Mouse (Mus musculus): ENCODE results near the gene Cars2. TPM values are rescaled to one million over a fixed set of nuclear protein-coding genes. Genes with fewer than 3 reads are reported as not detected.

Gene Cars2
- polyA plus RNA-seq, 1 experiment from 2014 or later = 35.5 TPM

DNA sequence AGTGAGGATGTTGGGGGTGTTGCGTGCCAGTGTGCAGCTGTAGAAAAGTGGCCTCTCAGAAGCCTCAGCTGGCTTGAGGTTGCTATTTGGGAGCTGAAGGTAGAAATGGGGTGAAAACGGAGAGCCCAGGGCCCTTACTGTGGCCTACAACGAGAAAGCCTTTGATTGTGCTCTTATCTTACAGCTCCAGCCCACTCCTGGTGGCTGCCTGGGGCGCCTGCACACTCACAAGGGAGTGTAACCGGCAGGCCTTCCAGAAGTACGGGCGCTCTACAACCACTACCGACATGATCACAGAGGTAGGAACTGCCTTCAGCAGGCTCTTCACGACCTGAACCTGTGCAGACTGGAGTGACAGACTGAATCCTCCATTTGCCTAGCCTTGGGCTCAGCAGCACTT lies 37.9 kb downstream of the Cars2 start:
- no peak overlapping the region for H3K4me2 ChIP-seq (replicated peaks; ENCODE audit: low read depth, low read length)
- no peak overlapping the region for H3K9ac ChIP-seq (replicated peaks; ENCODE audit: low read depth, low read length)
- peaks cover 75% of the 10 kb centered on the region for H3K36me3 ChIP-seq (ENCODE audit: control insufficient read depth, insufficient read depth, low read length)
- 93% methylated on average over 9 of the region's 9 CpGs for WGBS
- no peaks in the 10 kb centered on the region for H3K9me3 ChIP-seq (ENCODE audit: control insufficient read depth, low read depth, low read length)
- no peak overlapping the region for H3K27ac ChIP-seq (ENCODE audit: low read length)
- no peak overlapping the region for H3K4me3 ChIP-seq (ENCODE audit: low read depth, low read length)
- no peaks in the 10 kb centered on the region for H3K27me3 ChIP-seq (ENCODE audit: control insufficient read depth, insufficient read depth, low read length)
- ATAC-seq (ENCODE audit: insufficient number of reproducible peaks, insufficient read depth, low FRiP score, low read depth) = no peak
- no peaks in the 10 kb centered on the region for H3K4me1 ChIP-seq (ENCODE audit: control insufficient read depth, insufficient read depth, low read length)

DNA sequence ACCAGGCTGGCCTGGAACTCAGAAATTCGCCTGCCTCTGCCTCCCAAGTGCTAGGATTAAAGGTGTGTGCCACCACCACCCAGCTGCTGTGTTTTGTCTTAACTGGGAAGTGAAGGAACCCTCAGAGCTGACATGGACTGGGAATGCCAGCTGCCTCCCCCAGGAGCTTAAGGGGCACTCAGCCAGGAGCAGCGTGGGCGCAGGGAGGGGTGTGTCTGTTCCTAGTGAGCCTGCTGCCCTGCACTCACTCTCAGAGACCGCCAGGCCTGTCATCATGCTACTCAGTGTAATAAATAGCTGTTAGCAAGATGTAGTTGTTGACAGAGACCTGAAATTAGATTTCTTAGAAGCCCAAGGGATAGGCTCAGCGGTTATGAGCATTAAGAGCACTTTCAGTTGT lies 39.6 kb downstream of the Cars2 start:
- no peaks in the 10 kb centered on the region for H3K4me1 ChIP-seq (ENCODE audit: control insufficient read depth, insufficient read depth, low read length)
- no peak overlapping the region for H3K4me2 ChIP-seq (replicated peaks; ENCODE audit: low read depth, low read length)
- H3K4me3 ChIP-seq (ENCODE audit: low read depth, low read length) = no peak overlapping the region
- 88% methylated on average over 5 of the region's 5 CpGs for WGBS
- no peaks in the 10 kb centered on the region for H3K27me3 ChIP-seq (ENCODE audit: control insufficient read depth, insufficient read depth, low read length)
- H3K27ac ChIP-seq (ENCODE audit: low read length) = no peak overlapping the region
- ATAC-seq (ENCODE audit: insufficient number of reproducible peaks, insufficient read depth, low FRiP score, low read depth) = no peak
- H3K9ac ChIP-seq (replicated peaks; ENCODE audit: low read depth, low read length) = no peak overlapping the region
- peaks cover 76% of the 10 kb centered on the region for H3K36me3 ChIP-seq (ENCODE audit: control insufficient read depth, insufficient read depth, low read length)
- no peaks in the 10 kb centered on the region for H3K9me3 ChIP-seq (ENCODE audit: control insufficient read depth, low read depth, low read length)

DNA sequence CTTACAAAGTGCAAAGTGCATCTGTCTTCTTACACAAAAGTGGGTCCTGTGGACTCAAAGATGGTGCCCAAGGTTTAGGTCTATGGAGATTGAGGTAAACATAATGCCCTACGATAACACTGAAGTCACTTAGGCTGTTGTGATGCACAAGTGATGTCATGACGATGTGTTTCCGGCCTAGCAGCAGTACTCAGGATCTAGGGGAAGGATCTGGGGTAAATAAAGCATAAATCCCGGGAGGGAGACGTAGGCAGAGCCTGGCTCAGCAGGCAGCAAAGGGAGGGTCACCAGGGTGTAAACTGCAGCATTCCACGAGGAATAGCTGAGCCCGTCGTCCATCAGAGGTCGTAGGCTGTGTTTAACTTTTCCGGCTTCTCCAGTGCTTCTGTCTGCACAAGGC lies 41.7 kb downstream of the Cars2 start:
- no peak for ATAC-seq (ENCODE audit: insufficient number of reproducible peaks, insufficient read depth, low FRiP score, low read depth)
- 64% methylated on average over 10 of the region's 10 CpGs for WGBS
- Histone ChIP-seq H3K4me1 (ENCODE audit: control insufficient read depth, insufficient read depth, low read length) (no peaks in the 10 kb centered on the region), H3K27ac (ENCODE audit: low read length) (no peak overlapping the region), H3K4me2 (replicated peaks; ENCODE audit: low read depth, low read length) (no peak overlapping the region), H3K27me3 (ENCODE audit: control insufficient read depth, insufficient read depth, low read length) (no peaks in the 10 kb centered on the region), H3K9ac (replicated peaks; ENCODE audit: low read depth, low read length) (no peak overlapping the region), H3K36me3 (ENCODE audit: control insufficient read depth, insufficient read depth, low read length) (peaks cover 80% of the 10 kb centered on the region), H3K4me3 (ENCODE audit: low read depth, low read length) (no peak overlapping the region), H3K9me3 (ENCODE audit: control insufficient read depth, low read depth, low read length) (no peaks in the 10 kb centered on the region)

DNA sequence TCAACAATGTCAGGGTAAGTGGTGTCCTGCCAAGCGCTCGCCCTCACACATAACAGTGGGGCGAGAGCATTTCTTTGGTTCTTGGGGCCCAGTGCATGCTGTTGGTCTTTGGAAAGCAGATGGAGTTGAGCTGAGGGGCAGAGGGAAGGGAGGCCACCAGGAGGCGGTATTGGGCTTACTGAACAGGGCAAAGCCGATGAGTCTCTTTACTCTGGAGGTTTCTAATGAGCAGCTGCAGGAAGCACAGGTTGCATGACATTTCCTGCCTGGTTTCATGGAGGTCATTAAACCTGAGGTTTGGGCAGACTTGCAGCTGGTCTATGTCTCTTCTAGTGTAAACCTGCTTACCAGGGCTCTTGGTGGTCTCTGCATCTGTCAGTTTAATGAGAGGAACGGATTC lies 43.8 kb downstream of the Cars2 start:
- Histone ChIP-seq H3K4me3 (ENCODE audit: low read depth, low read length) (no peak overlapping the region), H3K27ac (ENCODE audit: low read length) (no peak overlapping the region), H3K9me3 (ENCODE audit: control insufficient read depth, low read depth, low read length) (no peaks in the 10 kb centered on the region), H3K27me3 (ENCODE audit: control insufficient read depth, insufficient read depth, low read length) (no peaks in the 10 kb centered on the region), H3K4me2 (replicated peaks; ENCODE audit: low read depth, low read length) (no peak overlapping the region), H3K4me1 (ENCODE audit: control insufficient read depth, insufficient read depth, low read length) (no peaks in the 10 kb centered on the region), H3K36me3 (ENCODE audit: control insufficient read depth, insufficient read depth, low read length) (peaks cover 73% of the 10 kb centered on the region), H3K9ac (replicated peaks; ENCODE audit: low read depth, low read length) (no peak overlapping the region)
- WGBS = 61% methylated on average over 6 of the region's 6 CpGs
- no peak for ATAC-seq (ENCODE audit: insufficient number of reproducible peaks, insufficient read depth, low FRiP score, low read depth)

DNA sequence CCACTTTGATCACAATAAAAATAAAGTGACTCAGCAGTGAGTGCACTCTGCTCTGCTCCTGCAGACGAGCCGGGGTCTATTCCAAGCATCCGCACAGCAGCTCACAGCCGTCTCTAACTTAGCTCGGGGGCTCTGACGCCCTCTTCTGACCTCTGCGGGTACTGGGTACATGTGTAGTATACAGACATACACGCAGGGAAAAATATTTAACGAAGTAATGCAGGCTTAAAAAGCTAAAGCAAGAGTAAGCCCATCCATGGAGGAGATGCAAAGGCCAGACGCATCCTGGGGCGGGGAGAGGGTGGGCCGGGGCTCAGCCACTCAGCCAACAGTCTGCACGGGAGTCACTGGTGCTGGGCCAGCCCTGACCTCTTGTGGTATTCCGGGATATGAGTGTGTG lies 44.5 kb downstream of the Cars2 start:
- H3K9ac ChIP-seq (replicated peaks; ENCODE audit: low read depth, low read length) = no peak overlapping the region
- peaks cover 66% of the 10 kb centered on the region for H3K36me3 ChIP-seq (ENCODE audit: control insufficient read depth, insufficient read depth, low read length)

DNA sequence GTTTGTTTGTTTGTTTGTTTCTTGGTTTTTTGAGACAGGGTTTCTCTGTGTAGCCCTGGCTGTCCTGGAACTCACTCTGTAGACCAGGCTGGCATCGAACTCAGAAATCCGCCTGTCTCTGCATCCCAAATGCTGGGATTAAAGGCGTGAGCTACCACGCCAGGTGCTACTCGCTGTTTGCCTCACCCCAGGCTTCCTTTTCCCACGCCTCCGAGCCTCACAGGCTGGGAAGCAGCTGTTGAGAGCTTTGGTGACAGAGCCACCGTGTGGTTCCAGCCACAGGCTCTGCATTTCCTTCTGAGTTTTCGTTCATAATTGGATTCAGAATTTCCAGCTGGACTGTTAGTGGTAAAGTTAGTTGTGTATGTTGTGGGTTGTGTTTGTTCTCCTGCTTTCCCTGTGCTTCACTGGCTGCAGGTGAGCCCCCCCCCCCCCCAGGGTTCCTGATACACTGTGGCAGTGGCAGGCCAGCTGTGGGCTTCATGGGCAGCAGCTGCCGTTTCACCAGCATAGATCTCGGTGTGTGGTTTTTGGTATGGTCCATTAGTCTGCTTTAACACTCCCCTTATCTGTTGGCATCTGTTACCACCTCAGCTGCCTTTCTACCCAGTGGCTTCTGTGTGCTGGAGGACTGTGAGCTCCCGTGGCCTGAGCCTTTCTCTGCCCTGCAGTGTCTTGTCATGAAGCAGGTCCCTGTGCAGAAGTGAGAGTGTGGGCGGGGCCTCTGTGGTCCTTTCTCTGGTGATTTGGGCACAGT lies 46.9 kb downstream of the Cars2 start:
- Histone ChIP-seq H3K27me3 (ENCODE audit: control insufficient read depth, insufficient read depth, low read length) (no peaks in the 10 kb centered on the region), H3K4me2 (replicated peaks; ENCODE audit: low read depth, low read length) (no peak overlapping the region), H3K4me1 (ENCODE audit: control insufficient read depth, insufficient read depth, low read length) (peaks cover under 1% of the 10 kb centered on the region; the same call in 1 of the 2 replicates), H3K4me3 (ENCODE audit: low read depth, low read length) (no peak overlapping the region), H3K27ac (ENCODE audit: low read length) (no peak overlapping the region), H3K9ac (replicated peaks; ENCODE audit: low read depth, low read length) (no peak overlapping the region), H3K36me3 (ENCODE audit: control insufficient read depth, insufficient read depth, low read length) (peaks cover 50% of the 10 kb centered on the region), H3K9me3 (ENCODE audit: control insufficient read depth, low read depth, low read length) (no peaks in the 10 kb centered on the region)
- no peak for ATAC-seq (ENCODE audit: insufficient number of reproducible peaks, insufficient read depth, low FRiP score, low read depth)
- WGBS = 85% methylated on average over 13 of the region's 13 CpGs

More for the DNA sequence above, 44.5 kb downstream of the Cars2 start:
- ATAC-seq (ENCODE audit: insufficient number of reproducible peaks, insufficient read depth, low FRiP score, low read depth) = no peak
- Histone ChIP-seq H3K4me2 (replicated peaks; ENCODE audit: low read depth, low read length) (no peak overlapping the region), H3K27me3 (ENCODE audit: control insufficient read depth, insufficient read depth, low read length) (no peaks in the 10 kb centered on the region), H3K4me1 (ENCODE audit: control insufficient read depth, insufficient read depth, low read length) (no peaks in the 10 kb centered on the region), H3K9me3 (ENCODE audit: control insufficient read depth, low read depth, low read length) (no peaks in the 10 kb centered on the region), H3K4me3 (ENCODE audit: low read depth, low read length) (no peak overlapping the region), H3K27ac (ENCODE audit: low read length) (no peak overlapping the region)
- WGBS = 82% methylated on average over 14 of the region's 14 CpGs

DNA sequence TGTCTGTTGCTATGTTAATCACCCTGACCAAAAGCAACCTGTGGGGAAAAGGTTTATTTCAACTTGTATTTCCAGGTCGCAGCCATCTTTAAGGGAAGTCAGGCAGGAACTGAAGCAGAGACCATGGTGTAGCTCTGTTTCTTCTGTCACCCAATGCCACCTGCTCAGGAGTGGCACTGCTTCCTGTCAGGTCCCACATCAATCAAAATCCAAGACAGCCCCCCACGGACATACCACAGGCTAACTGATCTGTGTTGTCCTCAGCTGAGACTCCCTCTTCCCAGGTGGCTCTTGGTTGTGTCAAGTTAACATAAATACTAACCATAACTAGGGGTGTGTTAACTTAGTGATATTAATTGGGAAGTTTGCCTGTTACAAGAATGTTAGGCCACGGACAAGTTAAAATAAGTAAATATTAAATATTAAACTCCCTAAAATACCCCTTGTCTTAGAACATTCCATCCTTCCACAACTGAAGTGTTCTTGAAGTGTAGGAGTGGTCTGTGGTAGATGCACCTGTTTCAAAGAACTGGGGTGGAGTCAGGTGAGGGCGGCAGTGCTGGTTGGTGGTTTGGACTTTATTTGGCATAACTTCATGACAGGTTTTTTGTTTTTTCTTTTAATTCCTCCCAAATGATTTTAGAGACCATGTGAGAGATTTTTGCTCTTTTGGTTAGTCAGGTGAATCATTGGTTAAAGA lies 51.6 kb downstream of the Cars2 start:
- peaks cover 10% of the 10 kb centered on the region; the same call in 1 of the 2 replicates for H3K4me1 ChIP-seq (ENCODE audit: control insufficient read depth, insufficient read depth, low read length)
- H3K27ac ChIP-seq (ENCODE audit: low read length) = no peak overlapping the region
- H3K9ac ChIP-seq (replicated peaks; ENCODE audit: low read depth, low read length) = no peak overlapping the region
- H3K4me3 ChIP-seq (ENCODE audit: low read depth, low read length) = 0 out of 2 replicates have a peak overlapping the region, but pooled peaks have one; percentile 91
- H3K36me3 ChIP-seq (ENCODE audit: control insufficient read depth, insufficient read depth, low read length) = peaks cover 14% of the 10 kb centered on the region
- ATAC-seq (ENCODE audit: insufficient number of reproducible peaks, insufficient read depth, low FRiP score, low read depth) = no peak
- WGBS = 80% methylated on average over 4 of the region's 4 CpGs
- H3K27me3 ChIP-seq (ENCODE audit: control insufficient read depth, insufficient read depth, low read length) = no peaks in the 10 kb centered on the region
- H3K4me2 ChIP-seq (replicated peaks; ENCODE audit: low read depth, low read length) = no peak overlapping the region
- H3K9me3 ChIP-seq (ENCODE audit: control insufficient read depth, low read depth, low read length) = no peaks in the 10 kb centered on the region

DNA sequence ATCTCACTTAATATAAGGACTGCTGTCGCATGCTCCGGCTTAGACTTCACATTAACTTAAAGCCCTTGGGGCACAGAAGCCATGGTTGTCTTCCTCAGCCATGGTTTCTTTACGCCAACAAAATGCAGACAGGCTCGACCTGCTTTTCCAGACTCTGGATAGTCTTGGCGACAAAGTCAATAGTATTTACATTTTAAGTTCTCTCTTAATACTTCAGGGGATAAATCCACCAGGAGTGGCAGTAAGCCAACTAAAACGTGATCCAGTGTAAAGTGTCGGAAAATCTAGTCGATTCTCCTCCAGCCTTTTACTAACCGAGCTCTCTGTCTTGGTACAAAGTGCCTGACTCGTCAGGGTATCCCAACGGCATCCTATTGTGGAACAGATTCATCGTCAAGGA lies 52.3 kb downstream of the Cars2 start:
- Histone ChIP-seq H3K36me3 (ENCODE audit: control insufficient read depth, insufficient read depth, low read length) (peaks cover 8% of the 10 kb centered on the region), H3K9me3 (ENCODE audit: control insufficient read depth, low read depth, low read length) (no peaks in the 10 kb centered on the region), H3K27ac (ENCODE audit: low read length) (no peak overlapping the region), H3K27me3 (ENCODE audit: control insufficient read depth, insufficient read depth, low read length) (no peaks in the 10 kb centered on the region), H3K4me2 (replicated peaks; ENCODE audit: low read depth, low read length) (peak overlapping the region; percentile 62), H3K9ac (replicated peaks; ENCODE audit: low read depth, low read length) (0 out of 2 replicates have a peak overlapping the region, but pooled peaks have one; percentile 91), H3K4me1 (ENCODE audit: control insufficient read depth, insufficient read depth, low read length) (peaks cover 10% of the 10 kb centered on the region; the same call in 1 of the 2 replicates), H3K4me3 (ENCODE audit: low read depth, low read length) (peak overlapping the region; percentile 91)
- 72% methylated on average over 12 of the region's 12 CpGs for WGBS
- ATAC-seq (ENCODE audit: insufficient number of reproducible peaks, insufficient read depth, low FRiP score, low read depth) = no peak

Data from stomach, embryonic 14.5 days (tissue).